Mouse (Mus musculus) cerebellum, adult 2 months (tissue): ENCODE data around the gene Ppil1. TPM values are rescaled to one million over a fixed set of nuclear protein-coding genes. Genes with fewer than 3 reads are reported as not detected.
"Not testable (repeated sequence)": the region's sequence is repeated elsewhere in the genome, so short reads cannot be mapped to it uniquely, and the experiment has no call there.

Source experiments
- DNase-seq, 2 experiments: peaks; one replicate each; pipeline ENCODE4 v3.0.0; 2021
- H3K27ac ChIP-seq: fragments of 200-500 bp; 2 replicates; pipeline ENCODE4 v1.5.1; 2012; ENCODE audit warnings: low read length, control low read depth, inconsistent platforms; ENCODE audit not compliant: insufficient read depth
- H3K27me3 ChIP-seq: fragments of 200-500 bp; 2 replicates; pipeline ENCODE4 v1.6.1; 2012; ENCODE audit warnings: inconsistent platforms, mild to moderate bottlenecking, low read length, moderate library complexity; ENCODE audit not compliant: control insufficient read depth, insufficient read depth
- H3K4me1 ChIP-seq: fragments of 200-500 bp; 2 replicates; pipeline ENCODE4 v1.6.1; 2011; ENCODE audit warnings: low read length; ENCODE audit not compliant: control insufficient read depth, insufficient read depth
- H3K4me3 ChIP-seq: fragments of 200-500 bp; replicated peaks from 2 replicates; pipeline ENCODE3; 2011; ENCODE audit warnings: mild to moderate bottlenecking, low read depth, low read length, control low read depth; ENCODE audit not compliant: insufficient read depth
- CTCF ChIP-seq: fragments of 200-500 bp; IDR thresholded peaks from 2 replicates; pipeline ENCODE4 v1.5.1; 2011; ENCODE audit warnings: low read depth, mild to moderate bottlenecking, control low read depth, low read length, moderate library complexity, borderline replicate concordance; ENCODE audit not compliant: insufficient read depth
- POLR2A ChIP-seq: fragments of 200-500 bp; IDR thresholded peaks from 2 replicates; pipeline ENCODE4 v1.6.1; 2011; ENCODE audit warnings: low read length, control low read depth, borderline replicate concordance; ENCODE audit not compliant: insufficient read depth
- WGBS: fragments of 180-500 bp; shearing (Covaris S2); methylation state at CpG from one replicate; pipeline ENCODE4 v1.1.7; 2018; 5-methylcytosine and 5-hydroxymethylcytosine counted together
- polyA plus RNA-seq: library from polyadenylated mRNA; depleted of rRNA; stranded (reverse); fragments of >200 nt; gene quantifications from 2 replicates; pipeline ENCODE4 v1.2.3, GENCODE M21; 2012

Ppil1 gene
- polyA plus RNA-seq, 1 experiment = 25.3 TPM

GRCm38 (mm10) chr17:29256507-29256906 lies 7.5 kb downstream of the Ppil1 start:
- H3K4me3 ChIP-seq = no peak overlapping the region
- TF ChIP-seq CTCF = no peak
- TF ChIP-seq POLR2A = no peak
- no peaks in the 10 kb centered on the region for H3K27me3 ChIP-seq
- H3K4me1 ChIP-seq = peaks cover 8% of the 10 kb centered on the region
- no peak overlapping the region for H3K27ac ChIP-seq
- no peak for DNase-seq
- WGBS = 75% methylated on average over 6 of the region's 6 CpGs

GRCm38 (mm10) chr17:29254784-29255183 lies 9.2 kb downstream of the Ppil1 start:
- not testable (repeated sequence) for H3K4me1 ChIP-seq, DNase-seq, H3K4me3 ChIP-seq, H3K27ac ChIP-seq, H3K27me3 ChIP-seq
- 66% methylated on average over 6 of the region's 6 CpGs for WGBS

- Histone ChIP-seq H3K27me3 (no peaks in the 10 kb centered on the region), H3K27ac (no peak overlapping the region), H3K4me3 (no peak overlapping the region), H3K4me1 (peaks cover 5% of the 10 kb centered on the region)
- WGBS = 90% methylated on average over 9 of the region's 9 CpGs
- TF ChIP-seq CTCF (no peak), POLR2A (no peak)
- no peak for DNase-seq
Measured at GRCm38 (mm10) chr17:29253684-29254083, 10.3 kb downstream of the Ppil1 start.

- Histone ChIP-seq H3K27me3 (no peaks in the 10 kb centered on the region), H3K4me3 (no peak overlapping the region), H3K27ac (no peak overlapping the region), H3K4me1 (peaks cover 5% of the 10 kb centered on the region)
- WGBS = 95% methylated on average over 2 of the region's 2 CpGs
- no peak for TF ChIP-seq CTCF
- no peak for TF ChIP-seq POLR2A
- no peak for DNase-seq
Measured at GRCm38 (mm10) chr17:29253236-29253635, 10.8 kb downstream of the Ppil1 start.

GRCm38 (mm10) chr17:29251608-29252390 lies 12.2 kb downstream of the Ppil1 start:
- Histone ChIP-seq H3K4me1 (no peaks in the 10 kb centered on the region), H3K4me3 (no peak overlapping the region), H3K27me3 (no peaks in the 10 kb centered on the region), H3K27ac (no peak overlapping the region)
- no peak for DNase-seq
- 54% methylated on average over 15 of the region's 15 CpGs for WGBS
- TF ChIP-seq CTCF = no peak
- no peak for TF ChIP-seq POLR2A

GRCm38 (mm10) chr17:29251006-29251405 lies 13.0 kb downstream of the Ppil1 start:
- WGBS = 62% methylated on average over 14 of the region's 14 CpGs
- H3K4me1 ChIP-seq, DNase-seq, H3K27ac ChIP-seq, H3K27me3 ChIP-seq, H3K4me3 ChIP-seq: not testable (repeated sequence)

- DNase-seq = no peak
- Histone ChIP-seq H3K27me3 (no peaks in the 10 kb centered on the region), H3K4me3 (no peak overlapping the region), H3K4me1 (no peaks in the 10 kb centered on the region), H3K27ac (no peak overlapping the region)
- TF ChIP-seq CTCF (0 out of 2 replicates have a peak, but pooled peaks have one; percentile 10), POLR2A (no peak)
- 59% methylated on average over 9 of the region's 9 CpGs for WGBS
Measured at GRCm38 (mm10) chr17:29249512-29249911, 14.5 kb downstream of the Ppil1 start.

GRCm38 (mm10) chr17:29247881-29248280 lies 16.1 kb downstream of the Ppil1 start:
- no peak overlapping the region for H3K27ac ChIP-seq
- DNase-seq = no peak

More at GRCm38 (mm10) chr17:29247881-29248280, 16.1 kb downstream of the Ppil1 start:
- H3K4me3 ChIP-seq = no peak overlapping the region
- TF ChIP-seq CTCF = no peak
- no peak for TF ChIP-seq POLR2A
- 49% methylated on average over 13 of the region's 13 CpGs for WGBS
- H3K27me3 ChIP-seq = no peaks in the 10 kb centered on the region
- H3K4me1 ChIP-seq = no peaks in the 10 kb centered on the region
